Mouse (Mus musculus): ENCODE data around the gene Rab11fip3.

DNA sequence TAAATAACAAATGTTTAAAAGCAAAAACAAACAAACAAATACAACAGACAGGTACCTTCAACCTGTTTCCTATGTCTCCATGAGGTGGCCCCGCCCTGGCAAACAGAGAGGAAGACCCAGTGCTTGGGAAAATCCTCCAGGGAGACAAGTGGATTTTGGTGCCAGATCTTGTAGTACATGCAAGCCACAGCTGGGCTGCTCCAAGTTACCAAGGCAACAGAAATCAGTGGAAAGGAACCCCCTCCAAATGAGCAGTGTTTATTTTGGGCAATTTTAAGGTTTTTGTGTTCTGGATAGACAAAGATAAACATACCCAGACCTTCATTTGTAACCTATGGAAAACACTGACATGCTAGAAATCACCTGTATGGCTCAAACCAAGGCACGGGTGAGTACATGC, 9.5 kb upstream of the Rab11fip3 start:
- TF ChIP-seq CTCF (IDR thresholded peaks at IDR 0.05; ENCODE audit: low read depth) (no peak), EP300 (IDR thresholded peaks at IDR 0.05; ENCODE audit: low read depth) (no peak)
